Comparison of ENCODE assay signal across 14 mouse cellular contexts in genomic region chr6:145202432-145203125, GRCm38 (mm10).
"Had no signal": no experiment of that assay in that cellular context is flagged by ENCODE, and none has a peak within 500 bp of the region (broad histone marks: within the 10 kb centered on the region; RNA-seq: fewer than 3 reads in every experiment).

No protein-coding gene starts in this region.

- H3K9ac ChIP-seq: liver, embryonic 13.5 days; liver, postnatal 0 days; neural tube, embryonic 12.5 days had no signal

- H3K4me3 ChIP-seq: liver, embryonic 13.5 days; neural tube, embryonic 12.5 days had no signal

- H3K4me1 ChIP-seq: liver, embryonic 13.5 days; neural tube, embryonic 12.5 days had no signal

- DNase-seq: kidney, adult 8-10 months; kidney, postnatal 36 days; layer of hippocampus, adult 9-11 months; layer of hippocampus, postnatal 36 days; liver, embryonic 13.5 days; liver, postnatal 0 days; retina, postnatal 1 day; right cerebral cortex, postnatal 4 days; spleen, adult 18-20 months; thymus, adult 2 months; thymus, postnatal 25 days had no signal

- H3K36me3 ChIP-seq: liver, embryonic 13.5 days; neural tube, embryonic 12.5 days had no signal

- H3K4me2 ChIP-seq: liver, embryonic 13.5 days; neural tube, embryonic 12.5 days had no signal

- H3K27ac ChIP-seq: liver, embryonic 13.5 days; neural tube, embryonic 12.5 days had no signal

- ATAC-seq: intestine, embryonic 16.5 days; liver, postnatal 0 days; midbrain, embryonic 16.5 days had no signal

- H3K9me3 ChIP-seq: liver, embryonic 13.5 days; neural tube, embryonic 12.5 days had no signal

- H3K27me3 ChIP-seq: liver, embryonic 13.5 days; neural tube, embryonic 12.5 days had no signal
